Mouse (Mus musculus): Measurements from ENCODE around the gene H2al1n.
"Not testable (repeated sequence)": the region's sequence is repeated elsewhere in the genome, so short reads cannot be mapped to it uniquely, and the experiment has no call there.

Gene H2al1n

GRCm38 (mm10) chrX:14210848-14211247, at the start of gene H2al1n:
TSS of gene H2al1n (plus strand) at chrX:14211148.
- not testable (repeated sequence) for DNase-seq (ENCODE audit: low spot score)

GRCm38 (mm10) chrX:14199284-14199683, 11.7 kb upstream of the H2al1n start:
- DNase-seq (ENCODE audit: low spot score), result no peak

GRCm38 (mm10) chrX:14206112-14206875, 4.7 kb upstream of the H2al1n start:
- DNase-seq (ENCODE audit: low spot score), result no peak

GRCm38 (mm10) chrX:14229218-14229617, 18.3 kb downstream of the H2al1n start:
- no peak for DNase-seq (ENCODE audit: low spot score)

GRCm38 (mm10) chrX:14259597-14260239, 48.8 kb downstream of the H2al1n start:
- DNase-seq (ENCODE audit: low spot score), result no peak

All from c-Kit-positive CD71-positive TER-119-positive erythroid progenitor cells, embryonic 14.5 days (primary cell).